ENCODE assay signal across 14 mouse cellular contexts in the genomic region with DNA sequence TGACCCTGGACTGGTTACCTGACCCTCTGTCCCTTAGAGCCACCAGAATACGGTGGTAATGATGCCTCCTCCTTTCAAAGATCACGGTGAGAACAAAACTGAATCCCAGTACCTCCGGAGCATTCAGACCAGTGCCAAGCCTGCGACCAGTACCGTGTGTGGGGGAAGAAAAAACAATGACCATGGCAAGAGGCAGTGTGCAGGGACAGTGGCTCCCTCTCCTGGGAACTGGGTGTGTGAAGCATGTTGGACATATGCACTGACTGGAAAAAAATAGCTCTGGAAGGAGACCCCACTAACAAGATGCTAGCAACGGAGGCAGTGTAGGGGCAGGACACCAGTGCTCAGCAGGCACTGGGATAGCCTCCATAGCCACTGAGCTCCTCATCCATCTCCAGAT.
DNase-seq lines count a peak whose midpoint lies in the region; ATAC-seq and TF ChIP-seq lines count a peak whose summit lies in the region.
"Had no signal": no experiment of that assay in that cellular context is flagged by ENCODE, and none has a peak within 500 bp of the region (broad histone marks: within the 10 kb centered on the region; RNA-seq: fewer than 3 reads in every experiment).

No protein-coding gene starts in this region.

- H3K9ac ChIP-seq in hindbrain, embryonic 14.5 days = no peak overlapping the region

- peak overlapping the region; percentile 72; the same call in 1 of the 2 replicates for H3K27ac ChIP-seq in layer of hippocampus, adult 2 months
- peak overlapping the region; percentile 57; the same call in 1 of the 2 replicates for H3K27ac ChIP-seq in hindbrain, embryonic 14.5 days

- H3K4me3 ChIP-seq in layer of hippocampus, adult 2 months = no peak overlapping the region
- H3K4me3 ChIP-seq in hindbrain, embryonic 14.5 days (replicated peaks; ENCODE audit: low read length) = no peak overlapping the region

- WGBS in hindbrain, embryonic 14.5 days = 44% methylated on average over 6 of the region's 6 CpGs

- peaks cover 23% of the 10 kb centered on the region for H3K4me1 ChIP-seq in hindbrain, embryonic 14.5 days (replicated peaks; ENCODE audit: control insufficient read depth, insufficient read depth, low read length)

- peaks cover 4% of the 10 kb centered on the region; the same call in 1 of the 2 replicates for H3K36me3 ChIP-seq in hindbrain, embryonic 14.5 days (replicated peaks; ENCODE audit: control insufficient read depth, insufficient read depth)
- H3K36me3 ChIP-seq: G1E had no signal

- H3K9me3 ChIP-seq in hindbrain, embryonic 14.5 days (ENCODE audit: control insufficient read depth, low read length) = no peaks in the 10 kb centered on the region

- no peaks in the 10 kb centered on the region for H3K27me3 ChIP-seq in hindbrain, embryonic 14.5 days (ENCODE audit: control insufficient read depth, insufficient read depth, low read length)

- no peak overlapping the region for H3K4me2 ChIP-seq in hindbrain, embryonic 14.5 days (replicated peaks)

- TF ChIP-seq CTCF in layer of hippocampus, adult 2 months (conservative IDR thresholded peaks at IDR 0.05) = peak; percentile 52

- no peak for ATAC-seq in hindbrain, embryonic 14.5 days (ENCODE audit: low FRiP score)
- 0 out of 2 replicates have a peak, but pooled peaks have one; percentile 6 for ATAC-seq in neutrophil, adult 5-6 weeks (ENCODE audit: extremely low read depth, insufficient number of reproducible peaks, low FRiP score, poor library complexity, severe bottlenecking)

- peak; percentile 31 to 42 for DNase-seq in cerebellum, postnatal 36 days
- no peak for DNase-seq in cerebellum, postnatal 14 days
- no peak for DNase-seq in layer of hippocampus, adult 2 months (ENCODE audit: low spot score in 2 of 2)
- DNase-seq in layer of hippocampus, adult 11-12 months (ENCODE audit: low spot score) = no peak
- no peak for DNase-seq in hindbrain, embryonic 14.5 days (ENCODE audit: low spot score)
- DNase-seq in B cell, adult 2 months = no peak
- no peak for DNase-seq in urinary bladder, postnatal 36 days (ENCODE audit: low spot score in 2 of 2)
- DNase-seq: adrenal gland, adult 8-10 months; kidney, adult 11 months; liver; lung, adult 2 months; right cerebral cortex, postnatal 14 days had no signal

Comparison
In these comparisons a context has a peak if more than half of its experiments do, and no peak if none do; other contexts are left out.
1. DNase-seq: peak in cerebellum, postnatal 36 days (2 of 2); none in cerebellum, postnatal 14 days (0 of 2), layer of hippocampus, adult 2 months (0 of 2), layer of hippocampus, adult 11-12 months (single experiment), hindbrain, embryonic 14.5 days (single experiment), B cell, adult 2 months (0 of 2) and urinary bladder, postnatal 36 days (0 of 2).